Mouse (Mus musculus) lung, postnatal 0 days (tissue): ENCODE measurements around the gene Tmem259. TPM values are rescaled to one million over a fixed set of nuclear protein-coding genes. Genes with fewer than 3 reads are reported as not detected.

Experiments
- ATAC-seq: fragments of 200-750 bp; cut with Nextera tagmentation; 2 replicates; pipeline ENCODE4 v1.8.0; 2017; ENCODE audit warnings: moderate library complexity
- DNase-seq: peaks from one replicate; pipeline ENCODE4 v3.0.0-alpha.2; 2016; ENCODE audit warnings: low spot score
- H3K27ac ChIP-seq: fragments of 300-500 bp; sonication (generic); 2 replicates; pipeline ENCODE4 v1.5.1; 2014; ENCODE audit warnings: antibody characterized with exemption, mild to moderate bottlenecking, low read length, mixed read lengths
- H3K27me3 ChIP-seq: fragments of 300-500 bp; sonication (generic); replicated peaks from 2 replicates; pipeline ENCODE4 v1.6.1; 2014; ENCODE audit warnings: low read length, mixed read lengths; ENCODE audit not compliant: insufficient read depth
- H3K36me3 ChIP-seq: fragments of 300-500 bp; sonication (generic); 2 replicates; pipeline ENCODE4 v1.6.1; 2014; ENCODE audit warnings: low read length, mixed read lengths; ENCODE audit not compliant: insufficient read depth
- H3K4me1 ChIP-seq: fragments of 300-500 bp; sonication (generic); 2 replicates; pipeline ENCODE4 v1.6.1; 2014; ENCODE audit warnings: antibody characterized with exemption, low read depth, low read length, mixed read lengths; ENCODE audit not compliant: insufficient read depth
- H3K4me2 ChIP-seq: fragments of 300-500 bp; sonication (generic); replicated peaks from 2 replicates; pipeline ENCODE4 v1.6.1; 2014; ENCODE audit warnings: low read depth, mild to moderate bottlenecking, low read length, moderate library complexity, mixed read lengths
- H3K4me3 ChIP-seq: fragments of 300-500 bp; sonication (generic); 2 replicates; pipeline ENCODE4 v1.5.1; 2014; ENCODE audit warnings: low read depth, low read length
- H3K9ac ChIP-seq: fragments of 300-500 bp; sonication (generic); replicated peaks from 2 replicates; pipeline ENCODE4 v1.6.1; 2014; ENCODE audit warnings: low read depth, mild to moderate bottlenecking
- H3K9me3 ChIP-seq: fragments of 300-500 bp; sonication (generic); 2 replicates; pipeline ENCODE4 v1.6.1; 2016; ENCODE audit warnings: low read length, mixed read lengths
- CTCF ChIP-seq: IDR thresholded peaks from 2 replicates; pipeline ENCODE4 v1.5.1; 2016; ENCODE audit warnings: antibody characterized with exemption, mild to moderate bottlenecking
- EP300 ChIP-seq: IDR thresholded peaks from 2 replicates; pipeline ENCODE4 v1.6.1; 2016; ENCODE audit warnings: antibody characterized with exemption, mild to moderate bottlenecking, control low read depth
- WGBS: fragments of 180-500 bp; shearing (Covaris S2); extraction: QIAGEN DNeasy Blood & Tissue Kit; methylation state at CpG from one replicate; pipeline ENCODE4 v1.1.7; 2014; 5-methylcytosine and 5-hydroxymethylcytosine counted together
- polyA plus RNA-seq: library from polyadenylated mRNA; unstranded; fragments of >200 nt; fragmentation: Nextera tagmentation; extraction: Ambion mirVana; gene quantifications from 2 replicates; pipeline ENCODE4 v1.2.1, GENCODE M21; 2015

The Tmem259 gene
- polyA plus RNA-seq, 1 experiment from 2014 or later, result 27.6 TPM

DNA sequence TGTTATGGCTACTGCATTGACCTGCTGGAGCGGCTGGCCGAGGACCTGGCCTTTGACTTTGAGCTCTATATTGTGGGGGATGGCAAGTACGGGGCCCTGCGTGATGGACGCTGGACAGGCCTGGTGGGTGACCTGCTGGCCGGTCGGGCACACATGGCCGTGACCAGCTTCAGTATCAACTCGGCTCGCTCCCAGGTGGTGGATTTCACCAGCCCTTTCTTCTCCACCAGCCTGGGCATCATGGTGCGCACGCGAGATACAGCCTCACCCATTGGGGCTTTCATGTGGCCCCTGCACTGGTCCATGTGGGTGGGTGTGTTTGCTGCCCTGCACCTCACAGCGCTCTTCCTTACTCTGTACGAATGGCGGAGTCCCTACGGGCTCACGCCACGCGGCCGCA, 10.0 kb downstream of the Tmem259 start:
- Histone ChIP-seq H3K27ac (no peak overlapping the region), H3K4me1 (0 out of 2 replicates have a peak, but pooled peaks cover 4% of the 10 kb centered on the region), H3K4me2 (no peak overlapping the region), H3K36me3 (peaks cover 36% of the 10 kb centered on the region), H3K9me3 (no peaks in the 10 kb centered on the region), H3K27me3 (peaks cover 6% of the 10 kb centered on the region; the same call in 1 of the 2 replicates), H3K4me3 (no peak overlapping the region), H3K9ac (no peak overlapping the region)
- TF ChIP-seq CTCF, result no peak
- no peak for TF ChIP-seq EP300
- DNase-seq, result no peak
- ATAC-seq, result no peak
- 91% methylated on average over 21 of the region's 21 CpGs for WGBS

DNA sequence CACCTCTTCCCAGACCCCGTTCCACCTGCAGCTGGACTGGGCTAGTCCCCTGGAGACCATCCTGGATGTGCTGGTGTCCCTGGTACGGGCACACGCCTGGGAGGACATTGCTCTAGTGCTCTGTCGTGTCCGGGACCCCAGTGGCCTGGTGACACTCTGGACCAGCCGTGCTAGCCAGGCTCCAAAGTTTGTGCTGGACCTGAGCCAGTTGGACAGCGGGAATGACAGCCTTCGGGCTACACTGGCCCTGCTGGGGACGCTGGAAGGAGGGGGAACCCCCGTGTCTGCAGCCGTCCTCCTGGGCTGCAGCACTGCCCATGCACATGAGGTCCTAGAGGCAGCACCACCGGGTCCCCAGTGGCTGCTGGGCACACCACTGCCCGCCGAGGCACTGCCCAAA, 11.3 kb downstream of the Tmem259 start:
- 41% methylated on average over 14 of the region's 14 CpGs for WGBS
- ATAC-seq (no peak), DNase-seq (peak; percentile 27)

DNA sequence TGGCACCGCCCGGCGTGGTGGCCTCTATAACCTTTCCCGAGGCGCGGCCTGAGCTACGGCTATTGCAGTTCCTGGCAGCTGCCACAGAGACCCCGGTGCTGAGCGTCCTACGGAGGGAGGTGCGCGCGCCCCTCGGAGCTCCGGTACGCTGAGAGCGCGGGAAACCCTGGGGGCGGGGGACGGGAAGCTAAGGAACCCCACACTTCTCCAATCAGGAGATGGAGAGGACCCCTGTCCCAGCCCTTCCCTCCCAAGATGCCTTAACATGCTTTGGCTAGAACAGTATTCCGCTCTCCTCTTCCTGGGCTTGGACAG, 13.0 kb downstream of the Tmem259 start:
- H3K4me2 ChIP-seq, result peak overlapping the region; percentile 44
- no peak for ATAC-seq
- no peaks in the 10 kb centered on the region for H3K9me3 ChIP-seq
- H3K27me3 ChIP-seq, result peaks cover 6% of the 10 kb centered on the region; the same call in 1 of the 2 replicates
- peaks cover 19% of the 10 kb centered on the region for H3K36me3 ChIP-seq
- H3K27ac ChIP-seq, result no peak overlapping the region
- no peak for DNase-seq
- no peak overlapping the region for H3K9ac ChIP-seq
- 0 out of 2 replicates have a peak, but pooled peaks cover 4% of the 10 kb centered on the region for H3K4me1 ChIP-seq
- peak overlapping the region; percentile 12; the same call in 1 of the 2 replicates for H3K4me3 ChIP-seq
- WGBS, result 4% methylated on average over 20 of the region's 21 CpGs
- TF ChIP-seq EP300, result no peak
- no peak for TF ChIP-seq CTCF

More for the DNA sequence above, 11.3 kb downstream of the Tmem259 start:
- Histone ChIP-seq H3K9me3 (no peaks in the 10 kb centered on the region), H3K4me1 (0 out of 2 replicates have a peak, but pooled peaks cover 4% of the 10 kb centered on the region), H3K4me3 (no peak overlapping the region), H3K27me3 (peaks cover 6% of the 10 kb centered on the region; the same call in 1 of the 2 replicates), H3K27ac (no peak overlapping the region), H3K4me2 (no peak overlapping the region), H3K9ac (no peak overlapping the region), H3K36me3 (peaks cover 27% of the 10 kb centered on the region)
- no peak for TF ChIP-seq CTCF
- TF ChIP-seq EP300, result no peak

DNA sequence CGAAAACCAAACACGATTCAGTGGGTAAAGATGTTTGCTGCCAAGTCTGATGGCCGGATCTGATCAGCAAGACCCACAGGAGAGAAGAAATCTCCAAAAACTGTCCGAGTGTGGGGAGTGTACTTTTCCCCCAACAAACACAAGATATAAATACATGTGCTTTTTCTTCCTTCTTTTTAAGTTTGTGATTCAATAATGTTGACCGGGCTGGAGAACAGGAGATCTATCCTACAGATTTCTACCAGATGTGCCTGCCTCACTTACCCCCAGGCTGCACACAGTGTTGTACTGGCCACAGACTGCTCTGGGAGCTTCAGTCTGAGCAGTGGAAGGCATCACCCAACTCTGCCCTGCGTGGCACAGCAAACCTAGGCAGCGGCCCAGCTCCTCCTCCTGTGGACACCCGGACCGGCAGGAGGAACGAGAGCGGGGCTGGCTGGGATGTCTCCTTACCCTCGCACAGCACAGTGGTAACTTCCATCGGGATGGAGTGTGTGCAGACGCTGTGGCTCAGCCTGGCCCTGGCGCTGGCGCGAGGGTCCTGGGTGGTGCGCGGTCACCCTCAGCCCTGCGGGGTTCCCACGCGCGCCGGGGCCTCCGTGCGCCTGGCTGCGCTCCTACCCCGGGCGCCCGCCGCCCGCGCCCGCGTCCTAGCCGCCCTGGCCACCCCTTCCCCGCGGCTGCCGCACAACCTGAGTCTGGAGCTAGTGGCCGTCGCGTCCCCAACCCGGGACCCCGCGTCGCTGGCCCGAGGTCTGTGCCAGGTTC, 13.5 kb downstream of the Tmem259 start, which contains the start of gene Grin3b:
Gene Grin3b (plus strand): TSS at position 301 of the 768 bp plus-strand sequence.
- no peak for TF ChIP-seq CTCF
- TF ChIP-seq EP300, result no peak
- ATAC-seq (no peak), DNase-seq (no peak)
- Histone ChIP-seq H3K9ac (no peak within 1 kb of the TSS), H3K4me2 (peak within 1 kb of the TSS; percentile 44), H3K9me3 (no peaks in the 10 kb centered on the region), H3K27ac (no peak within 1 kb of the TSS), H3K27me3 (peaks cover 6% of the 10 kb centered on the region; the same call in 1 of the 2 replicates), H3K36me3 (peaks cover 13% of the 10 kb centered on the region), H3K4me3 (peak within 1 kb of the TSS; percentile 12; the same call in 1 of the 2 replicates), H3K4me1 (0 out of 2 replicates have a peak, but pooled peaks cover 4% of the 10 kb centered on the region)
- WGBS, result 5% methylated on average over 45 of the region's 47 CpGs

DNA sequence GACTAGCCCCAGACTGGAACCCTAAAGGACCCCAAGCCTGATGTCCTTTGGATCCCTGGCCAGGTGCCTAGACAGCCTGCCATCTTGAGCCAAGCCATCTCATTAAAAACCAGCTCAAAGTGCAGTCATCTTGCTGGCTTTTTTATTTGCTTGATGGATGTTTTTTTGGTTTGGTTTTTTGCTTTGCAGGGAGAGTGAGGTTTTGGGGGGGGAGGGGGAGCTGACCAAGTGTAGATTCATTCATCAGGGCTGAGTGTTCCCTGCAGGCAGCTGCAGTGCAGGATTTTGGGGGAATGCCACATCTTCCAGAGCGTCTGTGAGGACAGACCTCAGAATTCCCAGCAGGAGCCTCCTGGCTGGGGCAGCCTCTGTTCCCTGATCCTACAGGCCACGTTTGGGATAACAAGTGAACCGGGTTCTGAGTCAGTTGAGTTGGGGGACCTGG, 15.0 kb downstream of the Tmem259 start:
- Histone ChIP-seq H3K4me1 (0 out of 2 replicates have a peak, but pooled peaks cover 4% of the 10 kb centered on the region), H3K9ac (no peak overlapping the region), H3K27ac (no peak overlapping the region), H3K9me3 (no peaks in the 10 kb centered on the region), H3K27me3 (peaks cover 6% of the 10 kb centered on the region; the same call in 1 of the 2 replicates), H3K36me3 (peaks cover 16% of the 10 kb centered on the region), H3K4me3 (no peak overlapping the region), H3K4me2 (no peak overlapping the region)
- WGBS, result 27% methylated on average over 3 of the region's 3 CpGs
- ATAC-seq (no peak), DNase-seq (no peak)
- TF ChIP-seq EP300 (no peak), CTCF (peak; percentile 7; the same call in 1 of the 2 replicates)

DNA sequence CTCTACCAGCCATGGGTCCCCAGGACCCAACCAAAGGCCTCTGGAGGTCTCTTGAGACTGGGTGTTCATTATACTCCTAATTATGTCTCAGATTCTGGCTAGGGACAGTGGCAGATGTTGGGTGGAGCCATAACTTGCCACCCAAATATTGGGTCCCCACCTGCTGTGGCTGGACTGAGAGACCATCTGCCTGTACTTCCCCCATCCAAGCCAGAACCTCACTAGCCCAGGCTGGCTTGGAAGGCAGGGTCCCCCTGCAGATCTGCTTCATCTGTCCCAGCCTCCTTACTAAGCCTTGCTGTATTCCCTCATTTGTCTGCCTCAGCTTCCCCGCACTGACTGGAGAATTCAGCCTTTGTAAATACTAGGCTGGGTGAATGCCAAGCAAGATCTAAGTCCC, 15.9 kb downstream of the Tmem259 start:
- Histone ChIP-seq H3K27ac (no peak overlapping the region), H3K4me2 (no peak overlapping the region), H3K4me3 (no peak overlapping the region), H3K27me3 (peaks cover 6% of the 10 kb centered on the region; the same call in 1 of the 2 replicates), H3K36me3 (peaks cover 16% of the 10 kb centered on the region), H3K9me3 (no peaks in the 10 kb centered on the region), H3K4me1 (0 out of 2 replicates have a peak, but pooled peaks cover 4% of the 10 kb centered on the region), H3K9ac (no peak overlapping the region)
- DNase-seq (no peak), ATAC-seq (no peak)
- TF ChIP-seq CTCF (no peak), EP300 (no peak)
- WGBS, result 65% methylated on average over 1 of the region's 1 CpGs
